Mouse (Mus musculus) heart, postnatal 4 days (tissue): ENCODE measurements at regions not wholly inside any gene's neighbourhood (a gene's known extent, or its start where the extent isn't known, plus 50 kb on each side); places are given as distances from the start of the nearest gene placed in this dataset.

Experiments used
- DNase-seq: peaks from one replicate; pipeline ENCODE4 v3.0.0; 2021

DNA sequence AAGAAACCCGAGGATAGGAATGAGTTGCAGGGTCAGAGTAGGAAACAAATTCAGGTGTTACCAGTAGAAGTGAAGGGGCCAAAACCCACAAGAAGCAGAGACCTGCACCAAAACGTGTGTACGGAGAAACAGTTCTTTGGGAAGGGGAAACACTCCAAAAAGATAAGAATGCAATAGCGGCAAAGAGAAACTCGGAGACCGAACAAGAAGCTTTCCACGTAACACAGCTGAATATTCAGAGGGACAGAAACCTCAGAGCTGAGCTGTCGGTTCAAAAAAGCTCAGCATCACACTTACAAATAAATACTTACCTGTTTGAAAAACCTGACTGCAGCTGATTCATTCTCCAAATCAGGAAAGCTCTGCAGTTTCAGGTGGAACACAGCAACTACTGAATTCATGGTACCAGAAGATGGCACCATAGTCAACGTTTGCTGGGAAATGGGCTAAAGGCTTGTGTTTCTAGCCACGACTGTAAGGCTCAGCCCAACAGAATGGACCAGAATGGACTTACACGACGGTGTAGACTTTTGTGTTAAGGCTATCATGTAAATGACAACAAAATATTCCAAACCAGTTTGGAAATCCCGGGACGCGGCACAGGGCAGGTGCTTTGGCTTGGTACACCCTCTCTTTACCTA, 484.9 kb downstream of the Plcl1 start:
- peak; percentile 38 for DNase-seq

DNA sequence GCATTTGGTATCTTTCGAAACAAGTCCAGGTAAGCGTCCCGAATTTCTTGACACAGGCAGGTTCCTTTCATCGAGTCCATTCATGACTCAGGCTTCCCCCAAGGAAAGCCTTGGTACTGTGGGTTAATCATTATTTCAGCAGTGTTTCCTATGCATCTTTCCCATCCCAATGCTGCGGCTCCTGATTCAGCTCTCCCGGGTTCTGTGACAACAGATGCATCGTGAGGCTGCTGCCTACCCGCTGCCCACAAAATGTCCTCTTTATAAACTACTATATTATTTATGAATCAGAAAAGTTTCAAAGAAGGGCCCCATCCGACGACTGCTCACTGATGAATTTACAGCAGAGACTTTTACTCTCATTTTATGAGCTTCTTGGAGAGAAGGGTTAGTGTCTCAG, 486.2 kb downstream of the Plcl1 start:
- DNase-seq, result no peak

DNA sequence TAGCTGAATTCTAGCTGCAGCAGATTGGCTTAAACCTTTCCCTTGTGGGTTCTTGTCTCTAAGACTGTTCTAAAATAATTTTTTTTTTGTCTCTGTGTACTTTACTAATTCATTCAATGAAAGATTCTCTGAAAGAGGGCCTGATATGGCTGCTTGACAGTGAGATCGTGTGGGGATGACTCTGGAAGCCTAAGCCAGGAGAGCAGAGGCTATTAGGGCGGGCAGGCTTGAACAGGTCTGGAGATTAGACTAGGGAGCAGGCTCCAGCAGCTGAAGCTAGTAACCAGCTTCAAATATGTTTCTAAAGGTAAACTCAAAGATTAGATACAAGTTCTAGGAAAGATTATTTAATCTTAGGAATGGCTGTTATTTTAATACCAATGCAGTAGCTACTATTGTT, 491.9 kb downstream of the Plcl1 start:
- no peak for DNase-seq

DNA sequence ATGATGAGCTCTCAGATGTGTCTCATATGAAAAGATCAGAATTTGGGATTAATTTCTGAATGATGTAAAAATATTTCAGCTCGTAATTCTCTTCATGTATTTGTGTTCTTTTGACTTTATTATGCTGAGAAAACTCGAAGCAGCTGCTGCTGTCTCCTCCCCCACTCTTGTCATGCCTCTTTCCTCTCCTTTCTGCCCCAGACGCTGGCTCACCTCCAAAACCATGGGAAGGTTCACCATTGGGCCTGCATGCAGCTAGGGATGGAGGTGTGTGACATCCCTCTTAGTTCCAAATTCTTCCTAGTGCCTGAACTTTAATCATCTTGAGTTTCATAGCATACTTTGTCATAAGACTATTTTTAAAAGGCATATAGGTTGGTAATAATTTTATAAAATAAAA, 492.3 kb downstream of the Plcl1 start:
- DNase-seq, result no peak

DNA sequence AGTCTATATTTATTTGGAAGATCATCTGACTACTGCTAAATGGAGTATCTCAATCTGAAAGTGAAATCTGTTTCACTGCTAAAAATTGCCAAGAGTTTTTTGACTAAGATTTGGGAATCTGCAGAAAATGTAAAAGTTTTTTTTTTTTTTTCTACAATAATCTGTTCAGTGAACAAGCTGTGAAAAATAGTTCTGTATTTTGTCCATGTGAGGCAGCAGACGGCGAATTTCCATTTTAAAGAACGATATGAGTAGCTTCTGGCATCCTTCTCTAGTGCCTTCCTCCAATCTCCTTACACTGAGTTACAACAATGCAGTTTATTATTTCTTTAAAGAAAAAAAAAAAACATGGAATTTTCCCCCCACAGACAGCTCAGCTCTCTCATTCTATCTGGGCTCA, 494.3 kb downstream of the Plcl1 start:
- DNase-seq, result no peak

DNA sequence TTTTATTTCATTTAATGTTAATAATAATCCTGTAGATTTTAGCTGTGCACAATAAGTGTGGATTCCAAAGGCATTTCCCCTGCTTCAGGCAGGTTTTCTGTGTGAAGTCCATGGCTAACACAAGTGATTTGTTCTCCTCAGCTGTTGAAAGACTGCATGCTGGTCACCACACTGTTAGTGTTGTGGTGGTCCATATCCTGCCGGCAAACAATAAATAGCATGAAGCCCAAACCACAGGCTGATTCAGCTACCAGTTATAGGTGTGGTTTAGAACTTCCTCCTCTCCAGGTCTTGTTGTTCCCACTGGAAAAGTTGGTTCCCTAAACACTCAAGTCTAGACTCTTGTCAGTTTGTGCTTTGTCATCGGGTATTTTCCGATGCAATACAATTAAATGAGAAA, 497.5 kb downstream of the Plcl1 start:
- DNase-seq, result no peak

DNA sequence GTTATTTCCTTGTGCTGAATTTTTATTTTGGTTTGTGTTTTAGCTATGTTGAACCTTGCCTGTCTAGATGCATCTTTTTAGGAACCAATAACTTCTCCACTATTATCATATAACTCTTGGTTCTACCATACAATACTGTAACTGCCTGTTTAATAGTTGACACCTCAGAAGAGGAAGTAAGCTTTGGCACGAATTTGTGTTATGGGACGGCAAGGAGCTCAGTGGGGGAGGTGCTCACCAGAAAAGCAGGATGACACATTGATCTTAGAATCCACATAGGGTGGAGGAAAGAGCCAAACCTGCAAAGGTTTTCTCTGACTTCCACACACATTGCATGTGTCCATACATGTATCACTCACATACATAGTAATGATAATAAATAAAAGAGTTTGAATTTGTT, 498.9 kb downstream of the Plcl1 start:
- DNase-seq, result no peak

DNA sequence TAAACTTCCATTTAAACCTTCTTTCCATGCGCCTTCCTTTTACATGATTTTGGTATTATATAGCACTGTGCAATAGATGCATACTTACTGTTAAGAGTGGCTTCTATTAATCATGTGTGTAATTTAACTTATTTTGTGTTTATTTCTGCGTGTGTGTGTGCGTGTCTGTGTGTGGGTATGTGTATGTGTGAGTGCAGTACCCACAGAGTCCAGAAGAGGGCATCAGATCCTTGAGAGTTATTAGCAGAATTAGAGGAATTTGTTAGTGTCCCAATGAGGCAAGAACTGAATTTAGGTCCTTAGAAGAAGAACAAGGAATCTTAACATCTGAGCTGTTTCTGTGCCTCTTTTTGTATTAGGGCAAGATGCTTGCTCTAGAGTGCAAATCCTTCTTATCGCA, 499.5 kb downstream of the Plcl1 start:
- DNase-seq, result no peak

DNA sequence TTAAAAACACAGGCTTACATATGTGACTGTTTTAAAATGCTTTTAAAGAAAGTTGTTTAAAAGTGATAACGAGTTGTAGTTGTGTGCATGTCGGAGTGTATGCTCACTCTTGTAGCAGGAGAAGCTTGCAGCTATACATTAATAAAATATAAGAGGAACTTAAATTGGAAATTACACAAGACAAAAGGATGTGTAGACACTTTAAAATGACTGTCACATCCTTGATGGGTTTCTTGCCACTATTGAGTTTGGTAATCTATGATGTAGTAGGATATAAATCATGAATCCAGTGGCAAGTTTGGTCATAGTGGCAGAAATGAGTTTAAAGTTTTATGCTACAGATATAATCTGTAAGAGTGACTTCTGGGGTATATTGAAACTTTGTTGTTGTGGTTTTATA, 504.3 kb downstream of the Plcl1 start:
- no peak for DNase-seq

DNA sequence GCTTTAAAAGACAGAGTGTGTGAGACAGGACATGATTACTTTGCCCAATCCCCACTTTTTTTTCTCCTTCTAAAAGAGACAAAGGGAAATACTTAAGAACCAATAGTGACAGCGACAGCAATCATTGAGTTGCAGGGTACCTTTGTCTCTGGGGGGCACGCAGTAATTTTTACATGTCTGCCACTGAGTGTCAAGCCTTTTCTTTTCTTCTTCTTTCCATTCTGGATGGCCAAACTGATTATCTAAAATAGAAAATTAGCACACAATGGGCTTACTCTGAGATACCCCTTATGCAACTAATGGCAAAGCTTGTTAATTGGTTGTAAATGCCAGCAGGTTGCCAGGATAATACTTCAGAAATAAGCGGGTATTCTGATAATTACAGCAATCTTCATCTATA, 508.6 kb downstream of the Plcl1 start:
- DNase-seq, result no peak

DNA sequence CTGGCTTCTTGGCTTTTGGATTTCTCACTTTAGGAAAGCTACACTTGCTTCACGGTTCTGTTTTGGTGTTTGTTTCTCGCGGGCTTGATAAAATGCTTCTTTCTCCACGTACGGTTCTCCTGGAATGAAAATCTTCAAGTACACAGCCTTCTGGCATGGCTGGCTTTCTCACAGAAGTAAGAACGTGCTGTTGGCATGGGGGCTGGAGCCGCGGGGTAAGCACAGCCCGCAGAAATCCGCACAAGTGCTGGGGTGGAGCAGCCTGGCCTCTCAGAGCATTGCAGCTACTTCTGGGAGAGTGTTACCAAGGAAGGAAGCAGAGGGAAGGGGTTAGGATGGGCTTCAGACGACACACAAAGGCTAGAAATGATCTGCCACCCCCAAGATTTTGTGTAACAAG, 510.2 kb downstream of the Plcl1 start:
- no peak for DNase-seq

DNA sequence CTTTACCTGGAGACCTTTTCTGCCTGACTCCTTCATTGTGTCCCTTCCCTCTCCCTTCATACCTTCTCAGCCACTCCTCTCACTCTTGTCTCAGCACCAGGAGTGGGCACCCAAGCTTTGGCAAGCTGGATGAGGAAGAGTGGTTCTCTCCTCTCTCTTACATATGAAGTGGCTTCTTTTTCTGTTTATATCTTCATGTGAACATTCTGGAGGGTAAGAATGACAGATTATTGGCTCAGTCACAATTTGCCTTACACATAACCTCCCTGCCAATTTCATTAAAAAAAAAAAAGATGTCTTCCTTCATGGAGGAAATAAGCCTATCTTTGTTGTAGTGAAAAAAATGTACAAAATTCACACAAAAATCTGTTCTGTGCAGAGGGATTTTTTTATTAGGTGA, 513.8 kb downstream of the Plcl1 start:
- DNase-seq, result no peak

DNA sequence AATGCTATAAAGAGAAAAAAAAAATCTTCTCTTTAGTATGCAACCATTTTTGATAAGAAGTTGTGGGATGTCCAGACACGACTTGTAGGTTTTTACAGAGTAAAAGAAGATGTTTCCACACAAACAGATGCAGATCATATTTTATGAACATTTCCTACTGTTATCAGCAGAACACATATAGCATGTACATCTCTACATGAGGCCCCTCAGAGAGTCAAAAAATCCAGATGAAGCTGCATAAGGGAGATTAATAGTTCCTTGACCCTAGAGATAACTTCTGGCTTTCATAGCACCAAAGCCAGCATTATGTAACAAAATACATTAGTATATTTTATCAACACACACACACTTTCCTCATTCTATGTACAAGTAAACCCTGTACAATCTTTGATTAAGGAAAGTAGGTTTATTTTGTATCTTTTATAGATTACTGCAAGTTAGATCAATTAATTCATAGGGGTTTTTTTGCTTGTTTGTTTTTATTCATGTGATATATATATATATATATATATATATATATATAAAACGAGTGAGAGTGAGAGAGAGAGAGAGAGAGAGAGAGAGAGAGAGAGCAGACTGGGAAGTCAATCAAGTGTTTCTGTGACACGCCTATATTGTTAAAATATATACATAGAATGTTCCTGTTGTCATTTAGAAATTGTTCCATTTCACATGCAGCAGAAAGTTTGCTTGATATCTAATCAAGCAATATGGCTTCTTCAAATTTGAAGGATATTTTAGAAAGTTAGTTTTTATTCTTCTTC, 541.2 kb downstream of the Plcl1 start:
- no peak for DNase-seq

DNA sequence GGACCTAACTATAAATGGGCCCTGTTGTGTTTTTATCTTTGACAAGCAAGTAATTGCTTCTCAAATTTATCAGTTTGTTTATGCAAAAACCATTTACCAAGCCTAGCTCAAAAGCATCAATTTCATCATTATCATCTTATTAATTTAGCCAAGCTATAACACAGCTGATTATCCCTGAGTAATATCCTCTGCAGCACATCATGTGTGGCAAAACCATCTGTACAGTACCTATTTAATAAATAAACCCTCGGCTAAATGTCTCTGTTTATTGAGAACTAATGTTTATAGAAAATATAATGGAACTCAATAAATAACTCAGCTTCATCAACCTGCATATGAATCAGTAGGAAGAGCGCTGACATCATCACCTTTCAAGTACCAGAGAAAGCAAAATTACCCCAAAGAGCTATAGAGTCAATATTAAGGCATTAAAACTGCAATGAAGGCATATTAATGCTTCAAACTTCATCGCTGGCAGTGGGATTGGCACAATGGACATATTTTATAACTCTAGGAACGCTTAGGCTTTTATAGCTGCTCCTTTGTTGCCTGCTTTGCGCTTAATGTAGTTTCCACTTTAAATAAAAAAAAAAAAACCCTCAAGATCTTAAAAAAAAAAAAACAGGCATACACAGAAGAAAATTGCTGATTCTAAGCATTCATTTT, 542.0 kb downstream of the Plcl1 start:
- no peak for DNase-seq

DNA sequence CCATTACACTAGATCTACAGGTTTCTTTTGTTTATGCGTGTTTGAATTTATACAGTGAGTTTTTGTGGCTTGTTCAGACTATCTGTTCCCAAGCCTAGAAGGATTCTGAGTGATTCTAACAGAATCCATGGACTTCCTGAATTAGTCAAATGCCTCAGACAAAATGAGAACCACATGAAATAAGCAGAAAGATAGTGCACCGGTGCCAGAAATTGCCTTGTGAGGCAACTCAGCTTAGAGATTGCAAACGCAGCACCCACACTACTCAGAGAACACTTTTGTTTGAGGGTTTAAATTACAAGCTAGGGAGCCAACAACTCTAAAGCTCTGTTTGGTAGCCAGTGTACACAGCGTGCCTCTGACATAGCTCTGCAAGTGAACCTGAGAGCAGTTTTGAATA, 543.9 kb downstream of the Plcl1 start:
- no peak for DNase-seq

DNA sequence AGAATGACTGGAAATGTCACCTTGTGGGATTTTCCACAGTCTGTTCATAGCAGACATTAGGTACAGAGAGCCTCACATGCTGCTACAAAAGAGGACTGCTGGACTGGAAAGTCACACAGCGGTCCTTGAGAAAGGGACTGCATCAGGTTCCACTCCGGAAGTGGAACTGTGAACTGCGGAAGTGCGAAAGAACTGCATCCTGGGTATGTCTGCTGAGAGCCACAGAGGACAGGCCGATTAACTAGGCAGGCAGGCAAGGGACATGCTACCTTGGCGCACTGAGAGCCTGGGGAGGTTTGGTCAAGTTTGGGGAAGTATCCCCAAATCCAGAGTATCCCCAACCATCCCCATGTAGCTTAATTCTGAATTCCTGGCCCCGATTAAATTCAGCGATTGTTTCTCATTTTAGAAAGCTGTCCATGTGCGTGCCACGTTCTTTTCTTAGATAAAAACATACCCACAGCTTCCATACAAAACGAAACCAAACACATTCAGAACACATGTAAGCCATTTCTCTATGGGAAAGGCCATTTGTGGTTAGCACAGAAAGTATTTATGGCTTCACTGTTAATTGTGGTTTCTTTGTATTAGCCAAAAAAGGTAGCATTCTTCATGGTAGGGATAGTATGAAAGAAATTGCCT, 552.2 kb downstream of the Plcl1 start:
- no peak for DNase-seq

DNA sequence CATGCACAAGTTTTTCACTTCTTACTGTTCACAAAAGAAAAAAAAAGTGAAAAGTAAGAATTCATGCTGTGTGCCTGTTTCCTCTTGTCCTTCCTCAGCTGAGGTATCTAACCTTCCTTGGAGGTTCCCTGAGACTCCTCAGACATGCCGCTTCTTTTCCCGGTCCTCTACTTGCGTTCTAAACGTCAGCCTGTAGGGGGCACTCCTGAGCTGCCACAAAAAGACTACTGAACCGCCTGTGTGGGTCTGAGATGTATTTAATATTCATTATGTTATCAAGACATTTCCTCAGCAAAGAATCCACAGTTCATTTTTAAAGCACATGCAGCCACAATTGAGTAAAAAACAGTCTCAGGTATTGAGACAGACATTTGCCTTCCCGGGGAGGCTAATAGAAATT, 554.6 kb downstream of the Plcl1 start:
- DNase-seq, result peak; percentile 76

DNA sequence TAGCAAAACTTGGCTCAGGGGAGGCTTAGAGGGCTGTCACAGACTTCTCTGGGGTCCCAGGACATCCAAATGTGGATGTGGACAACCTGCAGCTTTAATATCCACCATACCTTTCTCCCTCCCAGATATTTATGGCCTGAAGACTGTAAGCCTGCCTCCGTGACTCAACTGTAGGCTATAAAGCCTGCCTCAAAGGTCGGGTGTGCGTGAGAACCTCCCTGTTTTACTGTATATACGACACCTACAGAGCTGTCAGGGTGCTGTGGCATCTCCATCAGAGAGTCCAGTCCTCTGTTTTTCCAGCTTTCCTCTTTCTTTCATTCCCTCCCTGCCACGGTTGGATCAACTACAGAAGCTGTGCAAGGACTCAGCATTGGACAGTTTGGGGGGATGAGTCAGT, 558.1 kb downstream of the Plcl1 start:
- no peak for DNase-seq

DNA sequence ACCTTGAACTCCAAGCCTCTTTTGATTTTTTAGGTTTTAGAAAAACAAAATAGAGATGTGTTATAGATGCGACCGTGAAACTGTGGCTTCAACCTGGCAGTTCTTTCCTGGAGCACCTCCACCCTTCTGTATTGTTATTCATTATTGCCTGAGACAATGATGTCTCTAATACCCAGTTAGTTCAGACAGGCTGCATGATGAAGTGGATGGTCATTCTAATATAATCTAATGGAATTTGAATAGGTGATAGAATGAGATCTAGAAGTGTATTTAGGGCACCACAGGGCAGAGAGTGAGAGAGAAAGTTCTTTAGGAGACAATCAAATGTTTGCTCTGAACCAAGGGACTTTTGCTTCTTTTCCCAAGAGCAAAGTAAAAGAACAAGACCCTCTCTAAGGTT, 560.6 kb downstream of the Plcl1 start:
- no peak for DNase-seq

DNA sequence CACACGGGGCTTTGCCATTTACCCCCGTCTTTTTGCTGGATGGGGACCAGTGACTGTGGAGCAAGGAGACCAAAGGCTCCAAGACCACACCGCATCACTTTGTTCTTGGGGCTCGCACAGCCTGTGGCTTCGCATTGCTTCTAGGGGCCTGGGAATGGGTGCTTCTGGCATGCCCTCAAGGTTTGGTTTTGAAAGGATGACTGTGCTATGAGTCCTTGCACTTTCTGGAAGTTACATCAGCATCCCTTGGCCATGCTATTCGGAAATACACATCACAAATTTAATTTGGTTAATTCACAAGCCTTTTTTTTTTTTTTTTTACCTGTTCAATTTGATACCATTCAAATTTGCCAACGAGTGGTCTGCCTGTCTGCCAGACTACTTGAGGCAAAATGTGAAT, 562.1 kb downstream of the Plcl1 start:
- DNase-seq, result no peak

DNA sequence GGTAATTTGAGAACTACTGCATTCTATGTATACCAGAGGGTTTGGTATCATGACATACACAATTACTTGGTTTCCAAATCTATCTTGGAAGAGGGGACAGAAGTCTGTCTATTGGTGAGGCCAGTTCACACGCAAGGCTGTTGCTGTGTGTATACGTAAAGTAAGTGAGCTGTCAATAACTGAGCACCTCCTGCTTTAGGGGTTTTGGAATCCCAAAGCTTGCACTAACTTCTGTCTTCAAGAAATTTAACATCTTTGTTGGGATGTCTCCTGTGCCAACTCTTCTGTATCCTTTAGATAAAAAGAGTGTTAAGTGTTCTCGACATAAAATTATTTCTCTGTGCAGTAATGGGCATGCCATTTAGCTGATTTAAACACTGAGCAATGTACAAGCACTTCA, 572.1 kb downstream of the Plcl1 start:
- DNase-seq, result no peak

DNA sequence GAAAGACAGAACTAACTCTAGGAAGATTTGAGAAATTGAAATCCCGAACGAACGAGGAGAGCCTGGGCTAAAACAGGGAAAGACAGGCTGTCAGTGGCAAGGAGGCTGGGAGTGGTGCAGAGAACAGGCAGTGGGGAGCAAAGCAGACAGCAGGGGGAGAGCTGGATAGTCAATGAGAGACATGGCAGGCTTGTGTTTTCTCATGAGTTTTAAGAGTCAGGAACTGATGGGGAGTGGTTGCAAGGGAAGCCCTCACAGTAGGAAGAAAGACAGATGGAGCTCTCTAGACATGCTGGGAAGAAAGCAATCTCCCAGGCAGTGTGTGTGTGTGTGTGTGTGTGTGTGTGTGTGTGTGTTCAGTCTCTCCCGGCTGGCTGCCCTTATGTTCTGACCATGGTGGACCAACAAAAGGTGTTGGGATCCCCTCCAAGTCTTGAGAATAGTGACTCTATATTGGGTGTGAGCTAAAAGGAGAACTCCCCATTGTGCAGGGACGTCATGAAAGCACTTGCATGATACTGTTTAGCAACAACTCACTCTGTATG, 577.9 kb downstream of the Plcl1 start:
- DNase-seq, result no peak

DNA sequence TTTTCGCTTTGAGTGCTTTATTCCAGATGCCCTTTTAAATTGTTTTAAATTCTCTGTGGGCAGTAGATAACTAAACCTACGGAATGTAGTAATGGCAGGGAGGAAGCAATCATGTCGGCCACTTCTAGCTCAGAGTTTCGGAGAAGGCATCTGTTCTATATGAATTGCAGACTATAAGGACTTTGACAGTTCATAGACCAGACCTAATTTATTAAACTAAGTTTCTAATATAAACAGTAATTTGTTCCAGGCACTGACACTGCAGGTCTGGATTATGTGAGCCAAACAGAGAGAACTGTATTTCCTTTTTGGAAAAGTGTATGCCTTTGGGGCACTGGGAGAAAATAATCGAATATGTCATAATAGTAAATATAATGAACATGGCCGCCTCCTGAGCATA, 591.4 kb downstream of the Plcl1 start:
- no peak for DNase-seq
